Mouse (Mus musculus) adrenal gland, postnatal 25 days (tissue): ENCODE data around the gene Man2a2. TPM values are rescaled to one million over a fixed set of nuclear protein-coding genes. Genes with fewer than 3 reads are reported as not detected.
A peak's percentile ranks its signal among the peaks of the same experiment; 100 is the strongest.
"Not testable (repeated sequence)": the region's sequence is repeated elsewhere in the genome, so short reads cannot be mapped to it uniquely, and the experiment has no call there.

Experiments
- DNase-seq: peaks from one replicate; pipeline ENCODE4 v3.0.0; 2021; ENCODE audit warnings: mixed read lengths
- total RNA-seq: library from RNA; stranded (reverse); gene quantifications from 2 replicates; pipeline ENCODE4 v1.2.3, GENCODE M21; 2021

Gene Man2a2
- total RNA-seq, 1 experiment from 2014 or later: 109 TPM

DNA sequence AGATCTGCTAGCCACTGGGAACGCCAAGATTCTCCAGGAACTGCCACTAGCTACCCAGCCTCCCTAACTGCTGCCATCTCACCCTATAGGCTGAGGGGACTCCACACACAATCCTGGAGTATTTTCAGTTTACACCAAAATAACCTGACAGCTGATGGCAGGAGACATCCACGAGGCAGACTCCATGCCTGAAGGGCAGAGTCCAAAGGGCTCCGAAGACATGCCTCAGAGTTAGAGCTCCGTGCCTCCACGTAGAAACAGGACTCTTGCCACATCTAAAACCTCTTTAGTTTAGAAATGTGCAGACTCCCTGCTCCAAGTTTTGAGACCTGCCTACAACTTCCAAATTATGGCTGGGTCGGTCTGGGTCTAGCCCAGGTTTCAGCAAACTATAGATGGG is 29.4 kb upstream of the Man2a2 start:
- DNase-seq: no peak

DNA sequence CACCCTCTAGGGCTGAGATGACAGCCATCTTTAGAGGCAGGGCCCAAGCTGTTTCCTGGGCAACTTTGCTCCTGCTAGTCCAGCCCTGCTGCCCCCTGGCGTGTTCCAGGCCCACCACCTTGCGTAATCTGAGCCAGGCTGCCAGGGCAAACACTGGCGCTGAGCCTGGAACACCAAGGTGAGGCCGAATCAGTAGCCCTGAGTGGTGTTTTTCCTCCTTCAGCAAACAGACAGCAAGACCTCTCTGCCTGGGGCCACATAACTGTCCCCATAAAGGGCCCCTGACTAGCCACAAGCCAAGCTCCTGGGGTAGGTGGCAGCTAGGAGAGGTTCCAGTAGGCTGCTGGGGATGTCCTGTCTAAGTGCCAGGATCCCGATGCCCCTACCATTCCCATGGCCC is 28.9 kb upstream of the Man2a2 start:
- peak; percentile 72 for DNase-seq

DNA sequence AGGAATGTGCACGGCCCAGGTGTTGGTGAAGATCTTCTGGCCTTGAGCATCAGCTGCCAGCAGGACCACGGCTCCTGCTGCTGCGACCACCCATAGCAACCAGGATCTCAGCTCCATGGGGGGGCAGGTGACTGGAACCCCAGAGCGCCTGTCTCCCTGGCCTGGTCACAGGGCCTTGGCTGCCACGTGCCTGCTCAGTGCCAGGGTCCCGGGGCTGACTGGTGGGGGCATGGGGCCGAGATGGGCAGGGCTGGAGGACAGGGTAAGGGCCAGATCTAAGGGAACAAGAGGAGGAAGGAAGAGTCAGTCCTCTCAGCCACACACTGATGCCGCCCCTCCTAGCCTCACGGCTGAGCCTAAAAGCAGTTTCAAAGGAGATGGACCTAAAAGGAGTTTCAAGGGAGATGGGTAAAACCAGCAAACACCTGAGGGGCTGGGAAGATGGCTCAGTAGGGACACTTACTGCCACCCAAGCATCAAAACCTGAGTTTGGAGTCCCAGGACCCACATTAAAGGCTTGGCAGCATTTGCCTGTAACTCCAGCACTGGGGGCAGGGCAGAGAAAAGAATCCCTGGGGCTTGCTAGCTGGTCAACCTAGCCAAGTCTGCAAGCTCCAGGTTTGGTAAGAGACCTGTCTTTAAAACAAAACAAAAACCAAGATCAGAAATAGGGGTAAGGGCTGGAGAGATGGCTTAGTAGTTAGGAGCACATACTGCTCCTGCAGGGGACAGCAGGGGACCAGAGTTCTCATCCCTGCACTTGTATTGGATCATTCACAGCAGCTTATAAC is 27.7 kb upstream of the Man2a2 start:
- DNase-seq: no peak

- DNase-seq: no peak
Observed at GRCm38 (mm10) chr7:80397986-80398385, 26.8 kb upstream of the Man2a2 start.

- DNase-seq: not testable (repeated sequence)
Observed at GRCm38 (mm10) chr7:80396427-80396826, 25.3 kb upstream of the Man2a2 start.

- no peak for DNase-seq
Observed at GRCm38 (mm10) chr7:80394600-80394999, 23.4 kb upstream of the Man2a2 start.

GRCm38 (mm10) chr7:80392119-80392518 is 20.9 kb upstream of the Man2a2 start:
- DNase-seq: no peak

DNA sequence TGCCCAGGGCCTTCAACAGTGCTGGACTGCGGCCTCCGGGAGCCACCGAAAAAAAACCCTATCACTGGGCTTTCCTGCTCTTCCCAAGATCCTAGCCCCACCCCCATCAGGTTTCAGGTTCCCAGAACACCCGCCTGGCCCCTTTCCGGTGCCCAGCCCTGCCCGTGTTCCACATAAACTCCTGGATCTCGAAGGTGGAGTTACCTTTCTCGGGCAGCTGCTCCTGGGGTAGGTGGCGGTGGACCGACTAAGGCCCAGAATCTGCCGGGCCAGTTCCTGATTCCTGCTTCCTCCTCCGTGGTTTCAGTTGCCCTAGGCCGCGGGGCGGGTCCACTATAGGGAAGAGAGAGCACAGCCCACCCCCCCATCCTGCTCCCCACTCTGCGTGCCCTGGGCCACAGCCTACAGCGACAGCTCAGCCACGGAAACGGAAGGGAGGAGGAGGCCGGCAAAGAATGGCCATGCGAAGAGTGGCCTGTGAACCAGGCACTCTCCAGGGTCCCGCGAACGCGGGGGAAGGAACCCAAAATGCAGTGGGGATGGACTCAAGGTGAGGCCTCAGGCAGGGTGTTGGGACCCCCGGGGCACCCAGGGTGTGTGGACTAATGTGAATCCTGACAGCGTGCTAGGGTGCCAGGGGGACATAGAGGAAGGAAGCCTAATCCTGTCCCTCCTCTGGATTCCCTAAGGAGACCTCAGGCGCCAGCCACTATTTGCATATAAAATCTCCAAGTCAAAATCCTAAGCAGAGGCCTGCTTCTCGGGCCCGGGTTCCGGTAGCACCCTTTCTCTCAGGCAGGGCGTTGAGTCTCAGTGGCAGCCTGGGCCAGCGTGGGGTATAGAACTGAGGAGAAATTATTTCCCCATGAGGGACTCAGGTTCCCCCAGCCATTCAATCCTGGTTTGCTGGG is 16.7 kb upstream of the Man2a2 start, which contains the start of gene Fes:
Fes (minus strand) TSS at position 314 of the 911 bp plus-strand sequence.
- DNase-seq: peak; percentile 54

- DNase-seq: no peak
Observed at GRCm38 (mm10) chr7:80387033-80387632, 16.0 kb upstream of the Man2a2 start.

DNA sequence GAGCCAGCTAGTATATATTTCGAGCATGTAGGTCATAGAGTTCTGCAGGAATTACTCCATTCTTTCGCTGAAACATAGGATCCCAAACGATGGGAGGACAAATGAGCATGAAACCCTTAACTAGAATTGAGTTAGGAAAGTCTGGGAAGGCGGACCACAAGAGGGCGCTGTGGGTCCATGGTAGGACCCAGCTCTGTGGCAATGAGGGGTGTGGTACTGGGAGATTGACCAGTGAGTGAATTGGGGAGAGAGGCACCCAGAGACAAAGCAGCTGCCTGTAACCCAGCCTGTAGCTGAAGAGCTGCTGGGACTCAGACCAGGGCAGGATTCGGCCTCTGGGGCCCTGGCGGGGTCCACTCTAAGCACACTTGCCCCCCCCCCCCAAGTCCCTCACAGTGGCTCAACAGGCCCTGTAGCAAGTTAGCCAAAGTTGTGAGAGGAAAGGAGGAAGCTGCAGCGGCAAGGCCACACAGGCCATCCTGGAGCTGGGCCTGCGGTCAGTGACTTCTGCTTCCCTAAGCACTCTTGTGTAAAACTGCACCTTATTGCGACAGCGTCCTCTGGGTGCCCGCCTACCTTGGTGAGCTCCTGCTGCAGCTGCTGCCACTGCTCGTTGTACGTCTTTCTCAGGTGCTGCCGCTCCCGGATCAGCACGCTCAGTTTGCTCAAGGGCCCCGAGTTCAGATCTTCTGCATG is 15.2 kb upstream of the Man2a2 start:
- DNase-seq: peak; percentile 93

GRCm38 (mm10) chr7:80382919-80383318 is 11.7 kb upstream of the Man2a2 start:
- no peak for DNase-seq

- DNase-seq: peak; percentile 50
Observed at GRCm38 (mm10) chr7:80379531-80379930, 8.4 kb upstream of the Man2a2 start.

DNA sequence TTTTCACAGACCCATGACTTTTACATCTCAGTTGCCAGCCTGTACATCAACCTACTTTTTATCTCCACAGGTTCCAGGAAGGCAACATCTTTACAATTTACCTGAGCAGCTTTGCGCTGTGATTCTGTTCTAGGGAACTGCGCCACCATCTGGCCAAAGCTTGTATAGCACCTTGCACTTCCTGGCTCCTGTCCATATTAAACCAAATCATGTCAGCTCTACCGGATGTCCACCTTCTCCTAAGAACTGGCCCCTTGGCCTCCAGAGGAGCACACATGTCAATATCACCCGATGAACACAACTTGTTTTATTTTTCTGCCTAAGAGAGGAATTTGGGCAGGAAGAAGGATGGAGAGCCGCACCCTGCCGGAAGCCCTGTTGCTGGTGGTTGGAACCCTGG is 6.3 kb upstream of the Man2a2 start:
- DNase-seq: peak; percentile 59

DNA sequence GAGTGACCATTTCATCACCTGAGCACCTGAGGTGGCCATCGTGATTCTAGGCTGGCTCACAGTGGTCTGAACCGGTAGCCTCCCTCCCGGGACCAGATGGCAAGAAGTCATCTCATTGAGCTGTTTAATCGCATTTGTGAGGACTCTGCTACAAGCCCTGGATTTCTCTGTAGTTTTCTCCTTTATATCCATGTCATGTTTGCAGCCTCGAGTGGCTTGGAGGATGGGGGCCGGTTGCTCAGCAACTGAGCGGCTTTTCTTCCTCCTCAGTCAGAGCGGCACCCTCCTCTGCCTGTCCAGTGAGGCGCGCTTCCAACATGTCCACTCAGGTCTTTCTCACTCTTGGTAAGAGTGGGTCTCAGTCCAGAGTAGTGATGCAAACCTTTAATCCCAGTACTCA is 5.0 kb upstream of the Man2a2 start:
- DNase-seq: no peak

GRCm38 (mm10) chr7:80375376-80376039 is 4.3 kb upstream of the Man2a2 start:
- DNase-seq: no peak

- no peak for DNase-seq
Observed at GRCm38 (mm10) chr7:80374733-80375132, 3.6 kb upstream of the Man2a2 start.

DNA sequence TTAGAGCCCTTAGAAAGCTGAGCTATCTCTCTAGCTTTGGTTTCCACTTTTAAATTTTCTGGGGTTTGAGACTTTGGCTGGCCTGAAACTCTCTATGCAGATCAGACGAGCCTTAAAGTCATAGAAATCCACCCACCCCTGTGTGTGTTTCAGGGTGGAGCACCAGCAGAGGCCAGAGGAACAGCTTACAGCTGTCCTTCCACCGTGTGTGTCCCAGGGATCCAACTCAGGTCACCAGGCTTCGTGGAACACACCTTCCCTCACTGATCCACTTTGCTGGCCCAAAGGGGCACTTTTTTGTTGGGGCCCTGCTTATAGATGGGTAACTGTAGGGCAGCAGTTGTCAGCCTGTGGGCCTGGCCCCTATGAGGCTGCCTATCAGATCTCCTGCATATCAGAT is 3.1 kb upstream of the Man2a2 start:
- no peak for DNase-seq

DNA sequence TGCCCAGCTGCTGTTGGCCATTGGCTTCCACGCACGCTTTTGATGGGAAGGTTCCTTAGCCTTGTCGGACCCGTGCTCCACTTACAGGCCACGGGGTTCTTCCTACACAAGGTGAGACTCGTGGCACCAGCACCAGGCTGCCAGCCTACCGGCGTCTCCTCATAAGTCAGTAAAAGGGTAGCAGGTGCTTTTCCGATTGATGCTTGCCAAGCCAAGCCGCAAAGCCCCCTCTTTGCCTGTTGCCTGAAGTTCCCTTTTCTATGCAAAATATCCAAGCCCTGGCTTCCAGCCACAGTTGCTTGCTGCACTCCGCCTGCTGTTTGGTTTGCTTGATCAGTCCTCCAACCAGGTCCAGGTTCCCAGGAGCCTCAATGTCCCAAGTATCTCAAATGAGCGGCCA is 2.7 kb upstream of the Man2a2 start:
- DNase-seq: no peak

- DNase-seq: no peak
Observed at GRCm38 (mm10) chr7:80373352-80373751, 2.2 kb upstream of the Man2a2 start.

DNA sequence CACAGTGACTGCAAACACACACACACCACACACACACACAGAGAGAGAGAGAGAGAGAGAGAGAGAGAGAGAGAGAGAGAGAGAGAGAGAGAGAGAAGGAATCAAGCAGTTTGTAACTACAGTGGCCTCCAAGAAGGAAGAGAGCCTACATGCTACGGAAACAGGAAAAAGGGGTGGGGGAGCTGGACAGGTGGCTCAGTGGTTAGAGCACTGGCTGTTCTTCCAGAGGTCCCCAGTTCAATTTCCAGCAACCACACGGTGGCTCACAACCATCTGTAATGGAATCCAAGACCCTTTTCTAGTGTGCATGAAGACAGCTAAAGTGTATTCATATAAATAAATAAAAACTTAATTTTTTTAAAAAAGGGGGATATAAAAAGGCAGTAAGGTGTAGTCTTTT is 1.5 kb upstream of the Man2a2 start:
- no peak for DNase-seq

GRCm38 (mm10) chr7:80372166-80372565 is 991 bp upstream of the Man2a2 start:
- DNase-seq: no peak

DNA sequence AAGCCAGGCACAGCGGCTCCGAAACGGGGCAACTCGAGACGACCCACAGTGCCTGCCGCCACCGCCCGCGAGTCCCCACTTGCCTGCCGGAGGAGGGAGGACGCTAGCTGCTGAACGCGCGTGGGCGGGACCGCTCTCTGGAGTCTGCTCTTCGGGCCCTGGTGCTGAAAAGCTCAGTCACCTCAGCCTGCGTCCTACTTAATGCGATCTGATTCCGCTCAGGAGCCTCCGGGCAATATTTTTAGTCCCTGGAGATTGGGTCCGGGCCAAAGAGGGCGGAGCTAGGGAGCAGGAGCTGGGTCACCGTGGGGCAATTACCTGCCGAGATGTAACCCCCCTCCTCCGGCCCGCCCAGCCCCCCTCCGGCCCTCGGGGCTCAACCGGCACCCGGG is 530 bp downstream of the Man2a2 start:
- DNase-seq: peak; percentile 80
